Mouse (Mus musculus) embryo, embryonic 11.5 days (tissue): ENCODE measurements at regions not wholly inside any gene's neighbourhood (a gene's known extent, or its start where the extent isn't known, plus 50 kb on each side); places are given as distances from the start of the nearest gene placed in this dataset.

Experiments
- DNase-seq: peaks from one replicate; pipeline ENCODE4 v3.0.0-alpha.2; 2012; ENCODE audit warnings: low read depth, low spot score

- no peak for DNase-seq
Observed at GRCm38 (mm10) chr3:143595081-143595480, 609.9 kb downstream of the Lmo4 start.

GRCm38 (mm10) chr3:143594676-143595075 lies 610.3 kb downstream of the Lmo4 start:
- no peak for DNase-seq

GRCm38 (mm10) chr3:143586653-143587052 lies 618.4 kb downstream of the Lmo4 start:
- no peak for DNase-seq

GRCm38 (mm10) chr3:143584692-143585603 lies 620.1 kb downstream of the Lmo4 start:
- no peak for DNase-seq

GRCm38 (mm10) chr3:143576338-143577007 lies 628.5 kb downstream of the Lmo4 start:
- no peak for DNase-seq

GRCm38 (mm10) chr3:143575737-143576136 lies 629.3 kb downstream of the Lmo4 start:
- DNase-seq, result no peak

GRCm38 (mm10) chr3:143574035-143574864 lies 630.8 kb downstream of the Lmo4 start:
- no peak for DNase-seq

GRCm38 (mm10) chr3:143569930-143570329 lies 635.1 kb downstream of the Lmo4 start:
- no peak for DNase-seq

- DNase-seq, result no peak
Observed at GRCm38 (mm10) chr3:143565067-143565466, 640.0 kb downstream of the Lmo4 start.

- DNase-seq, result no peak
Observed at GRCm38 (mm10) chr3:143542811-143543210, 661.0 kb upstream of the Pkn2 start.

GRCm38 (mm10) chr3:143527982-143528381 lies 646.2 kb upstream of the Pkn2 start:
- DNase-seq, result no peak

GRCm38 (mm10) chr3:143527274-143527673 lies 645.5 kb upstream of the Pkn2 start:
- DNase-seq, result no peak

- DNase-seq, result no peak
Observed at GRCm38 (mm10) chr3:143512517-143513249, 630.9 kb upstream of the Pkn2 start.

GRCm38 (mm10) chr3:143509531-143509930 lies 627.7 kb upstream of the Pkn2 start:
- no peak for DNase-seq

- DNase-seq, result no peak
Observed at GRCm38 (mm10) chr3:143508280-143508679, 626.5 kb upstream of the Pkn2 start.

GRCm38 (mm10) chr3:143501017-143501416 lies 619.2 kb upstream of the Pkn2 start:
- DNase-seq, result no peak

- DNase-seq, result no peak
Observed at GRCm38 (mm10) chr3:143495389-143495788, 613.6 kb upstream of the Pkn2 start.

- no peak for DNase-seq
Observed at GRCm38 (mm10) chr3:143477916-143478610, 596.3 kb upstream of the Pkn2 start.

GRCm38 (mm10) chr3:143475461-143475860 lies 593.7 kb upstream of the Pkn2 start:
- DNase-seq, result no peak

GRCm38 (mm10) chr3:143447005-143447709 lies 565.4 kb upstream of the Pkn2 start:
- DNase-seq, result no peak
